Mouse (Mus musculus) urinary bladder, postnatal 36 days (tissue): ENCODE results near the gene Igdcc4.

Experiments used
- DNase-seq, 2 experiments: peaks; one replicate each; pipeline ENCODE4 v3.0.0; 2022; ENCODE audit warnings: low spot score in 2 of 2, mixed read lengths in 1 of 2

The Igdcc4 gene

DNA sequence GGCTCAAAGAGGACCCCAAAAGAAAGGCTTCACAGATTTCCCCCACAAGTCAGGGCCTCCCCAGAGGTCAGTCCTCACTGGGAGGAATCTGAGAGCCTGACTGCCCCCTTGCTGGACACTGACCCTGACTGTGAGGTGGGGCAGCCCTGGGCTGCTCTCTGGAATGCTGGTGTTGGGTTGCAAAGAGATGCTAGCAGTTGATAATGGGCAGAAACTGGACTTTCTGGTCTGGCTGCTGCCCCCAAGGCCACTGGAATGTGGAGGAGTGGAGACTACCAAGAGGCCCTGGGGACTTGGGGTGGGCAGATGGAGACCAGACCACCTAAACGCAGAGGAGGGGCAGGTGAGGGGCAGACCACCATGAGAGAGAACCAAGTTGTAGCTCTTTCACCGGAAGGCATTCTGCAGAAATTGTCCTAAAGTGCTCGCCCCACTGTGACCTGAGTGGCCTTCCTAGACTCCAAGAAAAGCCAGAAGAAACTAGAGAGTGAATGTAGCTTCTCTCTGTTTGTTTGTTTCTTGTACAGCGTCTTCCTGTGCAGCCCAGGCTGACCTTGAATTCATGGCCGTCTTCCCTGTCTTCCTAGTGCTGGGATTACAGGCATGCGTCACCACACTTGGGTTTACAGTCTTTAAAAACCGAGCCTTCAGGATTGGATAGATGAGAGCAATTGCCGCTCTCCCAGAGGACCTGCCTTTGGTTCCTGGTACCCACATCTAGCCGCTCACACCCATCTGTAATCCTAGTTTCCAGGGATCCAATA lies 53.6 kb downstream of the Igdcc4 start:
- DNase-seq, result peak; percentile 65 to 66

- no peak for DNase-seq
Measured at GRCm38 (mm10) chr9:65156604-65157003, 55.3 kb downstream of the Igdcc4 start.

- DNase-seq, result no peak
Measured at GRCm38 (mm10) chr9:65157631-65158030, 56.3 kb downstream of the Igdcc4 start.

DNA sequence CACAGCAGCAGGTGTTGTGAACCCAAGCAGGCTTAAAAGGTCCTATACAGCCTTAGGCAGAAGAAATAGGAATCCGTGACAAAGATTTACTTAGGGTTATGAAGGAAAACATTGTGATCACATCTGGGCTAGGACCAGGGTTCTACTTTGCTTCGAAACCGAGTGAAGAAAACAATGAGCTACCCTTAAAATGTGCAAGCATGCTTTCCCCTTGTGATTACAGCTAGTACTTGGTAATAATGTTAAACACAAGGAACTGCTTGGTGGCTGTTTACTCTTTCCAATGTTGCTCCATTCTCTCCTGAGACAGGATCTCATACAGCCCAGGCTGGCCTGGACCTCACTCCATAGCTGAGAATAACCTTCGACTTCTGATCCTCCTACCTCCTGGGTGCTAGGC lies 59.9 kb downstream of the Igdcc4 start:
- DNase-seq, result no peak

DNA sequence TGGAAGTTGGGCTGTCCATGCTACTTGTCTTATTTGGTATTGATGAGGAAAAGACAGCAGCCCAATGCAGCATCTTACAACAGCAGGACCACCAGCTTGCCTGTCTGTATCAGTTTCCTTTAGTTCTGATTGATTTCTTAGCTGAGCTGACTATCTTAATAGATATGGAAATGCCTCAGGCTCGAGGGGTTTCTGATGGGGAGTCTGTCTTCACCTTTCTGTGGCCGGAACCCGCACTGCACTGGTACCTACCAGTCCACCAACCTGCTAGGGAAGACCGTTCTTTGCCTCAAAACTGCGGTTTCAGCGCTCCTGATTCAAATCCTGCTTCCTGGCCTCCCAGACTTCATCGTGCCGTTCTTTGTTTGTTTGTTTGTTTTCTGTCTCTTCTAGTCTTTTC lies 60.6 kb downstream of the Igdcc4 start:
- no peak for DNase-seq

- DNase-seq, result no peak
Measured at GRCm38 (mm10) chr9:65162711-65163639, 61.7 kb downstream of the Igdcc4 start.

DNA sequence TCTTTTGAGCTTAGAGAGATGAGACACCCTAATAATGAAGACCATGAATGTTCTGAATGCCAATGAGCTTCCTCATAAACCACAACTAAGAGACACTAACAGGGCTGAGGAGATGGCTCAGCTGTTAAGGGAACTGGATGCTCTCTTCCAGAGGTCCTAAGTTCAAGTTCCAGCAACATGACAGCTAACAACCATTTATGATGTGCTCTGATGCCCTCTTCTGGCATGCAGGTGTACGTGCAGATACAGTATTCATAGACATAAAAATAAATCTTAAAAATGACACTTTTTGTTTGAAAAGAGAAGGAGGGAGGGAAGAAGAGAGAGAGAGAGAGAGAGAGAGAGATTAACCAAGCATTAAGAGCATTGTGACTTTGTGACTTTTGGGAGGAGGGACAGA lies 63.6 kb downstream of the Igdcc4 start:
- DNase-seq, result no peak

- no peak for DNase-seq
Measured at GRCm38 (mm10) chr9:65166386-65166785, 65.1 kb downstream of the Igdcc4 start.

DNA sequence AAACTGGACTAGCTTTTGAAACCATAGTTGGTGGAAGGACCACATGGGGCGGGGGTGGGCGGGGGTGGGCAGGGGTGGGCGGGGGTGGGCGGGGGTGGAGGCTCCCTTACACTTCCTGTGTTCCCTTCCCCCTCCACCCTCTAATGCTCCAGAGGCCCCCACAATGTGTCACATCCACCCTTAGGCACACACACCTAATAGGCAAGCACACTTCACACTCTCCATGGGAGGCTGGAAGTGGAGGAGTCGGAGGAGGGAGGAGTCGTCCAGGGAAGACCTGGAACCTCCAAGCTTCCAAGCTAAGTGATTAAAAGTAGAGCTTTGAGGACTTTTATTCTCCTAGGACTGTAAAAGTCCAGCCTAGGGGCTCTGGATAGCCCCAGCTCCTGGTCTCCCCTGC lies 67.2 kb downstream of the Igdcc4 start:
- no peak for DNase-seq

DNA sequence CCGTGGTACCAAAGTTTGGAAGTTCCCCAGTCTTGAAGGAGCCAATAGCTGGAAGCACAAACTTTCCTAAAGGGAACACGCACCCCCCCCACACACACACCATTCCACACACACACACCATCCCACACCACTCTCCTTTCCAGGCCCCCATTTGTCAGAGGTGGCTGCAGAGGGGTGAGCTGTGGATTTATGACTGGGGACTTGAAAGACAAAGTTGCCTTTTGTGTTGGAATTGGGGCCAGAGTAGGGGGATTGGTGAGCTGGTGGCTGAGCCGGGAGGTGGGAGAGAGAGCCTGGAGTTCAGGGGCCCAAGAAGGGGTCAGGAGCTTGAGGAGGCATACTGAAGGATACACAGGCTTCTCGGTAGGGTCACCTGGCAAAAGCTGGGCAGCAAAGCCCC lies 67.7 kb downstream of the Igdcc4 start:
- no peak for DNase-seq

DNA sequence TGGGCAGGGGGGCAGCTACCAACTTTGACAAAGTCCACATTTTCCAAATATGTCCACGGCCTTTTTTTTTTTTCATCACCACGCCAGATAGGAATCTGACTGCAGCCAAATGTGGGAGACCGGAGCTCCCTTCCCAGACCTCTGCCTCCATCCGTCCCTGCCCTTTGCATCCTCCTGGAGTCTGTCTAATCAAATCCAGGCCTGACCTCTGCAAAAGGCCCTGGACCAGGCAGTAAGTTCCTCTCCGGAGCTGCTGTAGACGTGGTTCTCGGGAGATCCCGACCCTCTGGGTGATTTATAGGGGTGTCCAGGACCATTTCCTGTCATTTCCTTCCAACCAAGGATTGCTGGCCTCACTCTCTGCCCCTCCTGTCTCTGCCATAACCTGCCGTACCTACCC lies 71.4 kb downstream of the Igdcc4 start:
- no peak for DNase-seq

DNA sequence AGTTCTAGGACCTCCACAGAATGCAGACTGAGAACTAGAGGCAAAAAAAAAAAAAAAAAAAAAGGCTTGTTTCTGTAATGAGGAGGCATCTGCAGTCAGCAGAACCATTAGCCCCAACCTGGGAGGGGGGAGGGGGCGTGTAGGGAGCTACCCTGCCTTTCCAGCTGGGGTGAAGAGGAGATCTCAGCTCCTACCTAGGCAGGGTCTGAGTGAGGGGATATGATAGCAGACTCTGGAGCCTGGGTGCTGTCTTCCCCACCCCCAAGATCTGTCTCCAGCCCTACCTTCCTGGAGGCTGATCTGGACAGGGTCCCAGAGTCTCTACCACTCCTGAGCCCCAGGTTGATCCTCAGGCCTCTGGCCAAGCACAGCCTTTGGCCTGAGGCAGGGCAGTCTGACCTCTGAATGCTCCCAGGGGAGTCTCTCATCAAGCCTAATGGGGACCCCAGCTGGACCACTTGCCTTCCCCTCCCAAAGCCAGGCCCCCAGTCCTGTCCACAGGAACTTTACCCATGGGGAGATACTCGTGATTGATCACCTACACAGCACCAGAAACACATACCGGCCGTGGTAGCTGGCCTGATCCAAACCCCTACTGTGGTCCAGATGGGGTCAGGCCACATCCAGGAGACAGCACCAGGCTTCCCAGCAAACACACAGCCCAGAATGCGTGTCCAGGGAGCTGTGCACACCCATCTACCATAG lies 74.1 kb downstream of the Igdcc4 start:
- no peak for DNase-seq

DNA sequence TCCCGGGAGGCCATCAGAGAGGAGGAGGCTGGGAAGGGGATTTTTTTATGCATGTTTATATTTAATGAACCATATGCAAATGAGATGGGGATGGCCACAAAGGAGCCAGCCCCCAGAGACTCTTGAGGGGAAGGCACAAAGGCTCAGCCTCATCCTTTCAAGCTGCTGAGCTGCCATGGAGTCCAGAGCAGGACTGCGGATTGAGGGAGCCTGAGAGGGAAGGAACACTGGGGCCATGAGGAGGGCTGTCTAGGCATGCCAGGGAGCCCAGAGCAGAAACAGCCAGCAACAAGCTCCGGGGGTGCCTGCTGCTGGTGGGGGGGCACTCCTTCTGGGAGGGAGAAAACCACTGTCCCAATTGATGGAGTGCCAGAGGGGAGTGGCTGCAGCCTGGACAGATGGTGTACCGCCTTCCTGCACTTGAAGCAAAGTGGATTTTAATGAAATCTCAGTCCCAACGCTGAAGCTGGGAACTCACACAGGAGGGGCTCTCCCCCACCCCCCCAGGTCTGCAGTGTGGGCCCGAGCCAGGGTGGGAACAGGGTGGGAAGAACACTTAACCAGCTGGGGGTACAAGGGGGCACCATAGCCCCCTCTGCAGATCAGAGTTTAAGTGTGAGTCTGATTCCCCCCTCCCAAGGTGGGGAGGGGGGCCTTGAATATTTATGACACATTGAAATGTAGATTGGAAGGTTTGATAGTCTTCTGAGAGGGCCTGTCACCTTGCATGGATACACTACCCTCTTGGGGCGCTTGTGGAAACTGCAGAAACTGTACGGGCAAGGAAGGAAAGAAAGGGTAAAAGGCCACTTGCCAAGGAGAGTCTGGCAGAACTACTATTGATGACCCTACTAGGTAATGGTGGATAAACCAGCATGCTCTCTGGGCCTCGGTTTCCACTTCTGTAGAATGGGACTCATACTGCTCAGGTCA lies 74.9 kb downstream of the Igdcc4 start:
- DNase-seq, result no peak

DNA sequence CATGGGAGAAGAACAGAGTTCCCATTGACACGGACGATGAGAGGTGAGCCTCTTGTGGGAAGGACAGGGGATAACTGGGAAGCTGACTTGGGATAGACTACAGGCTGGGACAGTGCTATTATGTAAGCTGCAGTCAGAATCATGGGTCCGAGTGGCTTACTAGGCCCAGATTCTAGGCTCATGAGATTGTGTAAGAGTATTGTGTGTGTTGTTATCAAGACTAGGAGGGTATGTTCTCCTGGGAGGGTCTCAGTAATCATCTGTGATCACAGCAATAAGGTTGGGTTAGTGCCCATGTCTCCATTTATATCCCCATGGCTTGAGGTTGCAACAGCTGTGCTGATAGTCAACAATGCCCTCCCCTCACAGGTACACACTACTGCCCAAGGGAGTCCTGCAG lies 76.2 kb downstream of the Igdcc4 start:
- DNase-seq, result no peak

DNA sequence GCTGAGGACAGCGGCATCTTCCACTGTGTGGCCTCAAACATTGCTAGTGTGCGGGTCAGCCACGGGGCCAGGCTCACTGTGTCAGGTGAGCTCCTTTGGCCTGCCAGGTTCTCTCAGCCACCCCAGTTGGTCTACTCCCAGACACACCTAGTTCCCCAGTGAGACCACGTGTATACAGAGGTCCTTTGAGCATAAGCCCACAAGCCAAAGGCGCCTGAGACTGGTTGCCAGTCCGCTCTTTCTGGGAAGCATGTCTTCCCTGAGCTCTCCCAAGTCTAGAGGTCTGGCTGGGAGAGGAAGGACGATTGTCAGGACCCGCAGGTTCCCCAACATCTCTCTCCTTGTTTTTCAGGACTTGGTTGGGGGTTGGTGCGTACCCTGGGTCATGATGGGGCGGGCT lies 76.6 kb downstream of the Igdcc4 start:
- no peak for DNase-seq

DNA sequence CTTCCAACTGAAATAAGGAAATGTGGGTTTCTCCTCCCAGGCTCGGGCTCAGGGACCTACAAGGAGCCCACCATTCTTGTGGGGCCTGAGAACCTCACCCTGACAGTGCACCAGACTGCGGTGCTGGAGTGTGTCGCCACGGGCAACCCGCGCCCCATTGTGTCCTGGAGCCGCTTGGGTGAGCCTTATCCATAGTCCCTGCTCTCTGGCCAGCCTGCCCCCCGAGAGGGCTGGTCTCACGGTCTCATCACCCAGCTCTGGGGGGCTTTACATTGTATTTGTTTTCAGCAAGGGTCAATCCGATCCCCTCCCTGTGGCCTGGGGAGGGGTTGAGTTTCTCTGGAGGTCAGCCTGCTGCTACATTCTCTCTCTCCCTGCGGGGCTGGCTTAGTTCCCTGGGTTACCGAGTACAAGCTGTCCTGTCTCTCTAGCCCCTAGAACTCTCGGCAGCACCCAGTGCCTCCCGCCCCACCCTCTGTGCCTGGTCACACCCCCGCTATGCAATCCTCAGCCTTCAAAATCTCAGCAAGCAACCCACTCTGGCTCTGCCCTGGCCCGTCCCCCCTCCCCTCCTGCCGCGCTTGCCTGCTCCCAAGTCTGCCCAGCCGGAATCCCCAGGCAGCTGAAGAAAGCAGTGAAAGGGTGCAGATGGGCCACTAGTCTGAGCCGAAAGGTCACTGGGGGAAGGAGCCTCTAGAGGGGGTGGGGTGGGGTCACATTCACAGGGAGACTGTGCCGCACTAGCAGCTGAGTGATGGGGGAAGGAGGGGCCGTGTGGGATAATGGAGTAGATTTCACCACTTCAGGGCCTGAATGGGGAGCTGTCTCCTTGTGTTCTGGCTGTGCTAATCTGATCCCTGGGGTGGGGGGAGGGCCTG lies 77.3 kb downstream of the Igdcc4 start:
- DNase-seq, result peak in 1 of 2 experiments; percentile 28

- DNase-seq, result no peak
Measured at GRCm38 (mm10) chr9:65179817-65180624, 78.7 kb downstream of the Igdcc4 start.
